Mouse (Mus musculus) limb, embryonic 10.5 days (tissue): ENCODE results near the gene Nkx2-5. TPM values are rescaled to one million over a fixed set of nuclear protein-coding genes. Genes with fewer than 3 reads are reported as not detected.

Experiments
- DNase-seq: peaks from one replicate; pipeline ENCODE4 v3.0.0-alpha.2; 2017; ENCODE audit warnings: low spot score
- H3K27ac ChIP-seq: fragments of 300-500 bp; sonication (generic); 2 replicates; pipeline ENCODE4 v1.5.1; 2016; ENCODE audit warnings: mild to moderate bottlenecking
- H3K27me3 ChIP-seq: fragments of 300-500 bp; sonication (generic); 2 replicates; pipeline ENCODE4 v1.6.1; 2016; ENCODE audit warnings: low read depth, mild to moderate bottlenecking; ENCODE audit not compliant: poor library complexity, severe bottlenecking
- H3K36me3 ChIP-seq: fragments of 300-500 bp; sonication (generic); 2 replicates; pipeline ENCODE4 v1.6.1; 2016; ENCODE audit warnings: mild to moderate bottlenecking, moderate library complexity
- H3K4me1 ChIP-seq: fragments of 300-500 bp; sonication (generic); 2 replicates; pipeline ENCODE4 v1.6.1; 2016
- H3K4me3 ChIP-seq: fragments of 300-500 bp; sonication (generic); 2 replicates; pipeline ENCODE4 v1.5.1; 2016; ENCODE audit warnings: mild to moderate bottlenecking, moderate library complexity
- H3K9me3 ChIP-seq: fragments of 300-500 bp; sonication (generic); replicated peaks from 2 replicates; pipeline ENCODE4 v1.6.1; 2016; ENCODE audit warnings: mild to moderate bottlenecking
- WGBS: fragments of 180-500 bp; shearing (Covaris S2); methylation state at CpG from one replicate; pipeline ENCODE4 v1.1.7; 2016; 5-methylcytosine and 5-hydroxymethylcytosine counted together
- polyA plus RNA-seq: library from polyadenylated mRNA; unstranded; fragments of >200 nt; fragmentation: Nextera tagmentation; extraction: Ambion mirVana; gene quantifications from 2 replicates; pipeline ENCODE4 v1.2.1, GENCODE M21; 2016

The Nkx2-5 gene
- polyA plus RNA-seq, 1 experiment from 2014 or later = 0.14 TPM

GRCm38 (mm10) chr17:26848236-26848635 is 3.4 kb upstream of the Nkx2-5 start:
- DNase-seq = peak; percentile 40
- Histone ChIP-seq H3K4me1 (peaks cover 19% of the 10 kb centered on the region), H3K36me3 (no peaks in the 10 kb centered on the region), H3K27me3 (peaks cover 98% of the 10 kb centered on the region), H3K27ac (no peak overlapping the region), H3K4me3 (no peak overlapping the region), H3K9me3 (no peaks in the 10 kb centered on the region)
- WGBS = 2% methylated on average over 6 of the region's 6 CpGs

- DNase-seq = no peak
- WGBS = 1% methylated on average over 5 of the region's 5 CpGs
- no peak overlapping the region for H3K27ac ChIP-seq
- no peak overlapping the region for H3K4me3 ChIP-seq
- H3K27me3 ChIP-seq = peaks cover 98% of the 10 kb centered on the region
- H3K4me1 ChIP-seq = peaks cover 19% of the 10 kb centered on the region
- H3K36me3 ChIP-seq = no peaks in the 10 kb centered on the region
- no peaks in the 10 kb centered on the region for H3K9me3 ChIP-seq
Observed at GRCm38 (mm10) chr17:26847801-26848200, 3.0 kb upstream of the Nkx2-5 start.

GRCm38 (mm10) chr17:26846411-26846810 is 1.6 kb upstream of the Nkx2-5 start:
- Histone ChIP-seq H3K9me3 (no peaks in the 10 kb centered on the region), H3K4me1 (peaks cover 20% of the 10 kb centered on the region), H3K27me3 (peaks cover 98% of the 10 kb centered on the region), H3K27ac (no peak overlapping the region), H3K36me3 (no peaks in the 10 kb centered on the region), H3K4me3 (no peak overlapping the region)
- WGBS = 7% methylated on average over 8 of the region's 8 CpGs
- no peak for DNase-seq

GRCm38 (mm10) chr17:26845149-26846050 is 591 bp upstream of the Nkx2-5 start:
- 4% methylated on average over 14 of the region's 14 CpGs for WGBS
- no peak overlapping the region for H3K4me3 ChIP-seq
- no peaks in the 10 kb centered on the region for H3K9me3 ChIP-seq
- no peak overlapping the region for H3K27ac ChIP-seq
- H3K4me1 ChIP-seq = peaks cover 19% of the 10 kb centered on the region
- peak; percentile 43 for DNase-seq
- H3K27me3 ChIP-seq = peaks cover 98% of the 10 kb centered on the region
- no peaks in the 10 kb centered on the region for H3K36me3 ChIP-seq

- under 1% methylated on average over 36 of the region's 36 CpGs for WGBS
- Histone ChIP-seq H3K9me3 (no peaks in the 10 kb centered on the region), H3K27me3 (peaks cover 98% of the 10 kb centered on the region), H3K4me1 (peaks cover 12% of the 10 kb centered on the region), H3K36me3 (no peaks in the 10 kb centered on the region), H3K27ac (no peak overlapping the region), H3K4me3 (no peak overlapping the region)
- peak; percentile 66 for DNase-seq
Observed at GRCm38 (mm10) chr17:26844371-26844851, 398 bp downstream of the Nkx2-5 start.

- Histone ChIP-seq H3K27me3 (peaks cover 99% of the 10 kb centered on the region), H3K9me3 (no peaks in the 10 kb centered on the region), H3K27ac (no peak overlapping the region), H3K36me3 (no peaks in the 10 kb centered on the region), H3K4me3 (no peak overlapping the region), H3K4me1 (peaks cover 18% of the 10 kb centered on the region)
- under 1% methylated on average over 7 of the region's 7 CpGs for WGBS
- DNase-seq = peak; percentile 46
Observed at GRCm38 (mm10) chr17:26843696-26844236, 1.0 kb downstream of the Nkx2-5 start.

- no peak overlapping the region for H3K4me3 ChIP-seq
- H3K27me3 ChIP-seq = peaks cover 100% of the 10 kb centered on the region
- H3K27ac ChIP-seq = no peak overlapping the region
- H3K4me1 ChIP-seq = peaks cover 20% of the 10 kb centered on the region
- no peaks in the 10 kb centered on the region for H3K36me3 ChIP-seq
- no peaks in the 10 kb centered on the region for H3K9me3 ChIP-seq
- peak; percentile 59 for DNase-seq
- under 1% methylated on average over 14 of the region's 14 CpGs for WGBS
Observed at GRCm38 (mm10) chr17:26843229-26843567, 1.6 kb downstream of the Nkx2-5 start.

- no peaks in the 10 kb centered on the region for H3K9me3 ChIP-seq
- H3K36me3 ChIP-seq = no peaks in the 10 kb centered on the region
- peaks cover 20% of the 10 kb centered on the region for H3K4me1 ChIP-seq
- no peak overlapping the region for H3K4me3 ChIP-seq
- peak; percentile 40 for DNase-seq
- H3K27ac ChIP-seq = no peak overlapping the region
- H3K27me3 ChIP-seq = peaks cover 100% of the 10 kb centered on the region
- 2% methylated on average over 9 of the region's 9 CpGs for whole genome bisulfite sequencing
Observed at GRCm38 (mm10) chr17:26842431-26843228, 2.2 kb downstream of the Nkx2-5 start.

GRCm38 (mm10) chr17:26841981-26842380 is 2.8 kb downstream of the Nkx2-5 start:
- Histone ChIP-seq H3K9me3 (no peaks in the 10 kb centered on the region), H3K27ac (no peak overlapping the region), H3K27me3 (peaks cover 100% of the 10 kb centered on the region), H3K4me1 (peaks cover 20% of the 10 kb centered on the region), H3K36me3 (no peaks in the 10 kb centered on the region), H3K4me3 (no peak overlapping the region)
- DNase-seq = no peak
- 5% methylated on average over 5 of the region's 5 CpGs for WGBS

- peaks cover 20% of the 10 kb centered on the region for H3K4me1 ChIP-seq
- DNase-seq = peak; percentile 55
- H3K27ac ChIP-seq = no peak overlapping the region
- H3K36me3 ChIP-seq = no peaks in the 10 kb centered on the region
- H3K27me3 ChIP-seq = peaks cover 100% of the 10 kb centered on the region
- H3K9me3 ChIP-seq = no peaks in the 10 kb centered on the region
- under 1% methylated on average over 48 of the region's 48 CpGs for WGBS
- peak overlapping the region; percentile 36 for H3K4me3 ChIP-seq
Observed at GRCm38 (mm10) chr17:26840922-26841731, 3.7 kb downstream of the Nkx2-5 start.

- DNase-seq = no peak
- Histone ChIP-seq H3K4me1 (peaks cover 20% of the 10 kb centered on the region), H3K4me3 (no peak overlapping the region), H3K36me3 (no peaks in the 10 kb centered on the region), H3K9me3 (no peaks in the 10 kb centered on the region), H3K27me3 (peaks cover 100% of the 10 kb centered on the region), H3K27ac (no peak overlapping the region)
- WGBS = 3% methylated on average over 9 of the region's 9 CpGs
Observed at GRCm38 (mm10) chr17:26840439-26840780, 4.4 kb downstream of the Nkx2-5 start.

GRCm38 (mm10) chr17:26839718-26840438 is 4.9 kb downstream of the Nkx2-5 start:
- Histone ChIP-seq H3K36me3 (no peaks in the 10 kb centered on the region), H3K27ac (no peak overlapping the region), H3K27me3 (peaks cover 100% of the 10 kb centered on the region), H3K4me3 (peak overlapping the region; percentile 20), H3K9me3 (no peaks in the 10 kb centered on the region), H3K4me1 (peaks cover 20% of the 10 kb centered on the region)
- WGBS = under 1% methylated on average over 26 of the region's 26 CpGs
- DNase-seq = peak; percentile 51
